Mouse (Mus musculus) embryonic stem cell, embryonic (primary cell): ENCODE measurements around the gene Rars2.

Source experiments
- CTCF ChIA-PET, 4 experiments: fragments of 300-600 bp in 2 of 4; fragments of 350-600 bp in 2 of 4; sonication (Branson Sonifier 250); formaldehyde crosslinking; loops; one replicate each; lab custom pipeline; 2022; ENCODE audit warnings: inconsistent platforms in 2 of 4; lab: Charles Lee
- POLR2A ChIA-PET, 4 experiments: fragments of 300-600 bp in 2 of 4; fragments of 350-600 bp in 2 of 4; sonication (Branson Sonifier 250); formaldehyde crosslinking; loops; one replicate each; lab custom pipeline; 2022; ENCODE audit warnings: antibody characterized with exemption in 4 of 4, inconsistent platforms in 1 of 4; lab: Charles Lee

Rars2 gene

GRCm38 (mm10) chr4:34634129-34634528 is 19.4 kb downstream of the Rars2 start:
- ChIA-PET POLR2A (interaction anchor here in 1 of 4 experiments (1.0 to 1.6 kb wide), 2 partner anchors 11 kb away, joined by 3 read pairs; no protein-coding TSS in a partner anchor), CTCF (no interaction called here)

GRCm38 (mm10) chr4:34636036-34636435 is 21.3 kb downstream of the Rars2 start:
- CTCF ChIA-PET, result interaction anchor here in 2 of 4 experiments (0.7 to 1.0 kb wide), 2 partner anchors 59 to 428 kb away, joined by 3 read pairs; no protein-coding TSS in a partner anchor
- POLR2A ChIA-PET, result interaction anchor here in 2 of 4 experiments (0.6 to 1.4 kb wide), 3 partner anchors 21 to 165 kb away, joined by 3 read pairs; no protein-coding TSS in a partner anchor

- POLR2A ChIA-PET, result interaction anchor here in 2 of 4 experiments (0.6 to 1.7 kb wide), 7 partner anchors 9 to 56 kb away, joined by 3 to 6 read pairs (median 3); partner anchors contain the start of gene Slc35a1 (in 1 of the 2)
Observed at GRCm38 (mm10) chr4:34637386-34637785, 22.6 kb downstream of the Rars2 start.

GRCm38 (mm10) chr4:34637851-34638250 is 23.1 kb downstream of the Rars2 start:
- POLR2A ChIA-PET, result interaction anchor here in 2 of 4 experiments (0.7 to 1.7 kb wide), 5 partner anchors 9 to 34 kb away, joined by 3 to 6 read pairs (median 3); no protein-coding TSS in a partner anchor
- CTCF ChIA-PET, result interaction anchor here in 2 of 4 experiments (0.6 kb wide), 2 partner anchors 13 to 921 kb away, joined by 4 read pairs; no protein-coding TSS in a partner anchor

More at GRCm38 (mm10) chr4:34637386-34637785, 22.6 kb downstream of the Rars2 start:
- CTCF ChIA-PET, result interaction anchor here in 3 of 4 experiments (0.6 to 1.0 kb wide), 4 partner anchors 12 to 921 kb away, joined by 3 to 4 read pairs (median 4); no protein-coding TSS in a partner anchor

GRCm38 (mm10) chr4:34639745-34640364 is 25.1 kb downstream of the Rars2 start:
- ChIA-PET CTCF (interaction anchor here in 1 of 4 experiments (0.6 kb wide), 1 partner anchor 1105 kb away, joined by 3 read pairs; no protein-coding TSS in a partner anchor), POLR2A (interaction anchor here in 1 of 4 experiments (0.6 kb wide), 1 partner anchor 21 kb away, joined by 3 read pairs; no protein-coding TSS in a partner anchor)

GRCm38 (mm10) chr4:34640731-34641130 is 26.0 kb downstream of the Rars2 start:
- CTCF ChIA-PET, result no interaction called here
- POLR2A ChIA-PET, result no interaction called here

GRCm38 (mm10) chr4:34644779-34645178 is 30.0 kb downstream of the Rars2 start:
- ChIA-PET POLR2A (interaction anchor here in 1 of 4 experiments (0.8 to 1.6 kb wide), 5 partner anchors 10 to 29 kb away, joined by 3 to 7 read pairs (median 3); partner anchors contain the start of genes Orc3 and Rars2), CTCF (no interaction called here)

GRCm38 (mm10) chr4:34653179-34653578 is 38.4 kb downstream of the Rars2 start:
- POLR2A ChIA-PET, result no interaction called here
- CTCF ChIA-PET, result no interaction called here

GRCm38 (mm10) chr4:34656101-34656500 is 41.3 kb downstream of the Rars2 start:
- ChIA-PET CTCF (no interaction called here), POLR2A (interaction anchor here in 1 of 4 experiments (0.7 to 2.5 kb wide), 3 partner anchors 11 to 122 kb away, joined by 3 to 7 read pairs (median 3); no protein-coding TSS in a partner anchor)

- CTCF ChIA-PET, result no interaction called here
- POLR2A ChIA-PET, result no interaction called here
Observed at GRCm38 (mm10) chr4:34659012-34659411, 44.3 kb downstream of the Rars2 start.

- ChIA-PET CTCF (no interaction called here), POLR2A (interaction anchor here (0.6 to 2.7 kb wide), 12 partner anchors 8 to 225 kb away, joined by 3 to 18 read pairs (median 4); partner anchors contain the start of genes Orc3 (in 1 of the 4) and Rars2 (in 1 of the 4))
Observed at GRCm38 (mm10) chr4:34661514-34661913, 46.8 kb downstream of the Rars2 start.

- ChIA-PET POLR2A (interaction anchor here (0.8 to 2.7 kb wide), 9 partner anchors 10 to 224 kb away, joined by 3 to 18 read pairs (median 4); partner anchors contain the start of genes Orc3 (in 1 of the 4) and Rars2 (in 1 of the 4)), CTCF (no interaction called here)
Observed at GRCm38 (mm10) chr4:34661927-34662326, 47.2 kb downstream of the Rars2 start.

- CTCF ChIA-PET, result interaction anchor here in 1 of 4 experiments (0.6 kb wide), 1 partner anchor 222 kb away, joined by 5 read pairs; no protein-coding TSS in a partner anchor
- POLR2A ChIA-PET, result interaction anchor here in 2 of 4 experiments (1.2 to 1.4 kb wide), 2 partner anchors 11 kb away, joined by 3 read pairs; no protein-coding TSS in a partner anchor
Observed at GRCm38 (mm10) chr4:34667923-34668322, 53.2 kb downstream of the Rars2 start.

GRCm38 (mm10) chr4:34673721-34674120 is 59.0 kb downstream of the Rars2 start:
- ChIA-PET CTCF (no interaction called here), POLR2A (interaction anchor here in 1 of 4 experiments (0.6 to 3.5 kb wide), 3 partner anchors 12 to 719 kb away, joined by 5 to 18 read pairs (median 6); no protein-coding TSS in a partner anchor)

- POLR2A ChIA-PET, result interaction anchor here in 2 of 4 experiments (0.6 to 1.3 kb wide), 6 partner anchors 9 to 243 kb away, joined by 3 to 9 read pairs (median 3); no protein-coding TSS in a partner anchor
- CTCF ChIA-PET, result interaction anchor here (0.6 to 1.4 kb wide), 10 partner anchors 16 to 477 kb away, joined by 3 to 7 read pairs (median 4); partner anchors contain the start of gene Mob3b (in 1 of the 4)
Observed at GRCm38 (mm10) chr4:34680530-34680929, 65.8 kb downstream of the Rars2 start.

GRCm38 (mm10) chr4:34686874-34687567 is 72.3 kb downstream of the Rars2 start, which contains the start of gene Slc35a1:
Gene Slc35a1, minus strand, starts transcription at chr4:34687438.
- CTCF ChIA-PET, result interaction anchor here in 1 of 4 experiments (1.0 kb wide), 1 partner anchor 110 kb away, joined by 3 read pairs; no protein-coding TSS in a partner anchor
- POLR2A ChIA-PET, result interaction anchor here in 3 of 4 experiments (0.6 to 1.8 kb wide), 14 partner anchors 8 to 224 kb away, joined by 3 to 8 read pairs (median 4); partner anchors contain the start of gene Smim8 (in 2 of the 3)

- ChIA-PET POLR2A (interaction anchor here (0.6 to 1.8 kb wide), 14 partner anchors 9 to 223 kb away, joined by 3 to 8 read pairs (median 4); partner anchors contain the start of gene Smim8 (in 2 of the 4)), CTCF (interaction anchor here in 2 of 4 experiments (0.6 to 1.1 kb wide), 2 partner anchors 13 to 362 kb away, joined by 3 to 6 read pairs; no protein-coding TSS in a partner anchor)
Observed at GRCm38 (mm10) chr4:34688021-34688420, 73.3 kb downstream of the Rars2 start.
